Mouse (Mus musculus): Measurements from ENCODE around the gene Gstcd. TPM values are rescaled to one million over a fixed set of nuclear protein-coding genes. Genes with fewer than 3 reads are reported as not detected.

The Gstcd gene
- polyA plus RNA-seq, 1 experiment from 2014 or later: 6.7 TPM

- ATAC-seq: no peak
- Histone ChIP-seq H3K27ac (no peak overlapping the region), H3K4me3 (no peak overlapping the region), H3K4me1 (no peaks in the 10 kb centered on the region), H3K4me2 (no peak overlapping the region), H3K27me3 (no peaks in the 10 kb centered on the region), H3K36me3 (ENCODE audit: poor library complexity, severe bottlenecking) (peaks cover 13% of the 10 kb centered on the region; the same call in 1 of the 2 replicates), H3K9me3 (replicated peaks) (no peaks in the 10 kb centered on the region), H3K9ac (no peak overlapping the region)
- 95% methylated on average over 3 of the region's 3 CpGs for WGBS
Observed at GRCm38 (mm10) chr3:132995904-132996267, 95.9 kb downstream of the Gstcd start.

- Histone ChIP-seq H3K9me3 (replicated peaks) (no peaks in the 10 kb centered on the region), H3K4me1 (no peaks in the 10 kb centered on the region), H3K36me3 (ENCODE audit: poor library complexity, severe bottlenecking) (peaks cover 13% of the 10 kb centered on the region; the same call in 1 of the 2 replicates), H3K4me3 (no peak overlapping the region), H3K27me3 (no peaks in the 10 kb centered on the region), H3K27ac (no peak overlapping the region), H3K4me2 (no peak overlapping the region), H3K9ac (no peak overlapping the region)
- ATAC-seq: no peak
- WGBS: 86% methylated on average over 7 of the region's 7 CpGs
Observed at GRCm38 (mm10) chr3:132995172-132995903, 96.5 kb downstream of the Gstcd start.

GRCm38 (mm10) chr3:132986188-132986587, 105.6 kb downstream of the Gstcd start:
- Histone ChIP-seq H3K27ac (no peak overlapping the region), H3K4me2 (no peak overlapping the region), H3K9me3 (replicated peaks) (no peaks in the 10 kb centered on the region), H3K36me3 (ENCODE audit: poor library complexity, severe bottlenecking) (peaks cover 8% of the 10 kb centered on the region; the same call in 1 of the 2 replicates), H3K4me3 (no peak overlapping the region), H3K4me1 (no peaks in the 10 kb centered on the region), H3K9ac (no peak overlapping the region), H3K27me3 (no peaks in the 10 kb centered on the region)
- ATAC-seq: no peak
- 91% methylated on average over 5 of the region's 5 CpGs for WGBS

- Histone ChIP-seq H3K4me1 (no peaks in the 10 kb centered on the region), H3K4me2 (no peak overlapping the region), H3K27ac (no peak overlapping the region), H3K36me3 (ENCODE audit: poor library complexity, severe bottlenecking) (peaks cover 22% of the 10 kb centered on the region; the same call in 1 of the 2 replicates), H3K4me3 (no peak overlapping the region), H3K9ac (no peak overlapping the region), H3K27me3 (no peaks in the 10 kb centered on the region), H3K9me3 (replicated peaks) (no peaks in the 10 kb centered on the region)
- WGBS: 75% methylated on average over 4 of the region's 4 CpGs
- no peak for ATAC-seq
Observed at GRCm38 (mm10) chr3:132983845-132984485, 107.9 kb downstream of the Gstcd start.

- H3K9me3 ChIP-seq (replicated peaks): no peaks in the 10 kb centered on the region
- peaks cover 22% of the 10 kb centered on the region; the same call in 1 of the 2 replicates for H3K36me3 ChIP-seq (ENCODE audit: poor library complexity, severe bottlenecking)
- H3K4me2 ChIP-seq: no peak overlapping the region
- WGBS: 78% methylated on average over 2 of the region's 2 CpGs
- no peak for ATAC-seq
- no peak overlapping the region for H3K9ac ChIP-seq
- no peak overlapping the region for H3K27ac ChIP-seq
- H3K27me3 ChIP-seq: no peaks in the 10 kb centered on the region
- H3K4me1 ChIP-seq: no peaks in the 10 kb centered on the region
- H3K4me3 ChIP-seq: no peak overlapping the region
Observed at GRCm38 (mm10) chr3:132981968-132982367, 109.9 kb downstream of the Gstcd start.

GRCm38 (mm10) chr3:132979781-132980461, 111.9 kb downstream of the Gstcd start:
- peaks cover 21% of the 10 kb centered on the region; the same call in 1 of the 2 replicates for H3K36me3 ChIP-seq (ENCODE audit: poor library complexity, severe bottlenecking)
- H3K27ac ChIP-seq: no peak overlapping the region
- WGBS: 95% methylated on average over 12 of the region's 12 CpGs
- H3K9me3 ChIP-seq (replicated peaks): no peaks in the 10 kb centered on the region
- no peak overlapping the region for H3K4me2 ChIP-seq
- no peak for ATAC-seq
- no peaks in the 10 kb centered on the region for H3K27me3 ChIP-seq
- no peaks in the 10 kb centered on the region for H3K4me1 ChIP-seq
- H3K4me3 ChIP-seq: no peak overlapping the region
- H3K9ac ChIP-seq: no peak overlapping the region

GRCm38 (mm10) chr3:132966255-132966654, 125.6 kb downstream of the Gstcd start:
- Histone ChIP-seq H3K27ac (no peak overlapping the region), H3K27me3 (no peaks in the 10 kb centered on the region), H3K4me1 (no peaks in the 10 kb centered on the region), H3K9ac (no peak overlapping the region), H3K4me2 (no peak overlapping the region), H3K9me3 (replicated peaks) (no peaks in the 10 kb centered on the region), H3K4me3 (no peak overlapping the region), H3K36me3 (ENCODE audit: poor library complexity, severe bottlenecking) (no peaks in the 10 kb centered on the region)
- ATAC-seq: no peak
- 73% methylated on average over 5 of the region's 5 CpGs for WGBS

- Histone ChIP-seq H3K4me3 (no peak overlapping the region), H3K4me2 (no peak overlapping the region), H3K9ac (no peak overlapping the region), H3K4me1 (no peaks in the 10 kb centered on the region), H3K9me3 (replicated peaks) (no peaks in the 10 kb centered on the region), H3K27ac (no peak overlapping the region), H3K36me3 (ENCODE audit: poor library complexity, severe bottlenecking) (no peaks in the 10 kb centered on the region), H3K27me3 (no peaks in the 10 kb centered on the region)
- no peak for ATAC-seq
- 76% methylated on average over 9 of the region's 9 CpGs for WGBS
Observed at GRCm38 (mm10) chr3:132964715-132965507, 126.9 kb downstream of the Gstcd start.

GRCm38 (mm10) chr3:132962631-132963361, 129.0 kb downstream of the Gstcd start:
- Histone ChIP-seq H3K36me3 (ENCODE audit: poor library complexity, severe bottlenecking) (no peaks in the 10 kb centered on the region), H3K9me3 (replicated peaks) (no peaks in the 10 kb centered on the region), H3K27me3 (no peaks in the 10 kb centered on the region), H3K4me3 (no peak overlapping the region), H3K4me1 (no peaks in the 10 kb centered on the region), H3K27ac (no peak overlapping the region), H3K4me2 (no peak overlapping the region), H3K9ac (no peak overlapping the region)
- ATAC-seq: no peak
- 87% methylated on average over 7 of the region's 7 CpGs for WGBS

- 7% methylated on average over 7 of the region's 7 CpGs for WGBS
- no peak overlapping the region for H3K27ac ChIP-seq
- H3K27me3 ChIP-seq: peaks cover 18% of the 10 kb centered on the region
- peak overlapping the region; percentile 92 for H3K4me2 ChIP-seq
- H3K4me1 ChIP-seq: peaks cover 11% of the 10 kb centered on the region; the same call in 1 of the 2 replicates
- H3K9ac ChIP-seq: peak overlapping the region; percentile 65
- peak overlapping the region; percentile 66 for H3K4me3 ChIP-seq
- ATAC-seq: no peak; the same call in 1 of the 2 replicates
- no peaks in the 10 kb centered on the region for H3K9me3 ChIP-seq (replicated peaks)
- no peaks in the 10 kb centered on the region for H3K36me3 ChIP-seq (ENCODE audit: poor library complexity, severe bottlenecking)
Observed at GRCm38 (mm10) chr3:132950529-132950880, 141.3 kb downstream of the Gstcd start.

GRCm38 (mm10) chr3:132949791-132950528, 141.9 kb downstream of the Gstcd start, which contains the start of gene Npnt:
Gene Npnt, minus strand, starts transcription at chr3:132950291.
- Histone ChIP-seq H3K9ac (peak within 1 kb of the TSS; percentile 65), H3K4me1 (peaks cover 11% of the 10 kb centered on the region; the same call in 1 of the 2 replicates), H3K36me3 (ENCODE audit: poor library complexity, severe bottlenecking) (no peaks in the 10 kb centered on the region), H3K4me3 (peak within 1 kb of the TSS; percentile 66), H3K4me2 (peak within 1 kb of the TSS; percentile 92), H3K27ac (no peak within 1 kb of the TSS), H3K27me3 (peaks cover 18% of the 10 kb centered on the region), H3K9me3 (replicated peaks) (no peaks in the 10 kb centered on the region)
- ATAC-seq: peak; percentile 89
- WGBS: under 1% methylated on average over 35 of the region's 82 CpGs
